In genomic region chr11:66312764-66313163, GRCm38 (mm10) we compare ENCODE assay signal across 13 mouse cellular contexts.
DNase-seq lines count a peak whose midpoint lies in the region; TF ChIP-seq lines count a peak whose summit lies in the region.
"Had no signal": no experiment of that assay in that cellular context is flagged by ENCODE, and none has a peak within 500 bp of the region (broad histone marks: within the 10 kb centered on the region; RNA-seq: fewer than 3 reads in every experiment).

No protein-coding gene starts in this region.

- H3K27ac ChIP-seq in kidney, adult 2 months (ENCODE audit: insufficient read depth, low read depth, low read length), result no peak overlapping the region
- H3K27ac ChIP-seq: gastrocnemius, adult 2 months; hindbrain, embryonic 12.5 days; liver, embryonic 12.5 days had no signal

- no peak overlapping the region for H3K4me3 ChIP-seq in kidney, adult 2 months (ENCODE audit: insufficient read depth, low read depth, low read length)
- H3K4me3 ChIP-seq: gastrocnemius, adult 2 months; hindbrain, embryonic 12.5 days; liver, embryonic 12.5 days had no signal

- TF ChIP-seq CTCF in kidney, adult 2 months (conservative IDR thresholded peaks at IDR 0.05; ENCODE audit: insufficient read depth, insufficient read length, low read depth, low read length), result no peak

- peak; percentile 3 for DNase-seq in kidney, adult 2 months
- DNase-seq in kidney, adult 9 months, result no peak
- DNase-seq in right cerebral cortex, adult 2 months (ENCODE audit: low spot score in 2 of 2), result peak; percentile 10 to 17
- no peak for DNase-seq in right cerebral cortex, postnatal 25 days
- peak; percentile 58 to 68 for DNase-seq in cerebellum, postnatal 14 days
- no peak for DNase-seq in ovary, adult 18-20 months (ENCODE audit: low spot score)
- no peak for DNase-seq in adrenal gland, postnatal 14 days
- DNase-seq: adrenal gland, postnatal 10 days; gastrocnemius, adult 2 months; kidney, adult 18-20 months; thymus, postnatal 36 days had no signal

- WGBS in kidney, adult 2 months, result 81% methylated on average over 7 of the region's 7 CpGs

- H3K4me1 ChIP-seq in kidney, adult 2 months (ENCODE audit: control insufficient read depth, insufficient read depth, low read length), result no peaks in the 10 kb centered on the region
- H3K4me1 ChIP-seq: hindbrain, embryonic 12.5 days; liver, embryonic 12.5 days had no signal

- no peaks in the 10 kb centered on the region for H3K27me3 ChIP-seq in kidney, adult 2 months (replicated peaks; ENCODE audit: control insufficient read depth, insufficient read depth, low read length)
- H3K27me3 ChIP-seq: hindbrain, embryonic 12.5 days; liver, embryonic 12.5 days had no signal

- no peaks in the 10 kb centered on the region for H3K36me3 ChIP-seq in kidney, adult 2 months (ENCODE audit: control insufficient read depth, insufficient read depth, low read length)
- H3K36me3 ChIP-seq: hindbrain, embryonic 12.5 days; liver, embryonic 12.5 days had no signal

- TF ChIP-seq POLR2A in kidney, adult 2 months (IDR thresholded peaks at IDR 0.05; ENCODE audit: low read depth, low read length), result no peak

Comparison
In these comparisons a context has a peak if more than half of its experiments do, and no peak if none do; other contexts are left out.
1. DNase-seq: peak in kidney, adult 2 months (single experiment), right cerebral cortex, adult 2 months (2 of 2) and cerebellum, postnatal 14 days (2 of 2); none in kidney, adult 9 months (single experiment), right cerebral cortex, postnatal 25 days (single experiment), ovary, adult 18-20 months (single experiment) and adrenal gland, postnatal 14 days (single experiment).